Mouse (Mus musculus) common myeloid progenitor, adult 5-6 weeks (primary cell): ENCODE data around the gene Hif3a. TPM values are rescaled to one million over a fixed set of nuclear protein-coding genes. Genes with fewer than 3 reads are reported as not detected.

ENCODE experiments used
- ATAC-seq: replicated peaks from 2 replicates; pipeline ENCODE4 v1.8.0; 2016; ENCODE audit warnings: low read depth, mild to moderate bottlenecking, moderate TSS enrichment, inconsistent platforms; ENCODE audit not compliant: poor library complexity, severe bottlenecking
- total RNA-seq: library from RNA; stranded (forward); fragments of 200-1000, 187-1606 nt; gene quantifications from 2 replicates; pipeline ENCODE4 v1.2.3, GENCODE M21; 2017

The Hif3a gene
- total RNA-seq, 1 experiment from 2014 or later: 2.2 TPM

GRCm38 (mm10) chr7:16999233-16999632 is 63.0 kb downstream of the Hif3a start:
- 0 out of 2 replicates have a peak, but pooled peaks have one; percentile 2 for ATAC-seq

GRCm38 (mm10) chr7:16995345-16995744 is 66.9 kb downstream of the Hif3a start:
- no peak for ATAC-seq

GRCm38 (mm10) chr7:16994400-16994799 is 67.8 kb downstream of the Hif3a start:
- ATAC-seq: peak; percentile 10; the same call in 1 of the 2 replicates

GRCm38 (mm10) chr7:16993651-16994399 is 68.4 kb downstream of the Hif3a start:
- ATAC-seq: peak; percentile 89

GRCm38 (mm10) chr7:16992451-16992807 is 69.8 kb downstream of the Hif3a start, which contains the start of gene Ccdc8:
TSS of gene Ccdc8 (plus strand) at chr7:16992708.
- ATAC-seq: no peak

GRCm38 (mm10) chr7:16991681-16992450 is 70.4 kb downstream of the Hif3a start:
- peak; percentile 6; the same call in 1 of the 2 replicates for ATAC-seq

GRCm38 (mm10) chr7:16990006-16990744 is 72.1 kb downstream of the Hif3a start:
- peak; percentile 33 for ATAC-seq

GRCm38 (mm10) chr7:16988405-16988804 is 73.8 kb downstream of the Hif3a start:
- no peak for ATAC-seq

- ATAC-seq: no peak
These were observed 74.6 kb downstream of the Hif3a start for GRCm38 (mm10) chr7:16987541-16988149.

- peak; percentile 68 for ATAC-seq
These were observed 79.2 kb downstream of the Hif3a start, which contains the start of gene Gm42372 for GRCm38 (mm10) chr7:16982859-16983568. TSS of gene Gm42372 (plus strand) at chr7:16983086.

Other genes starting within 250 kb of the Hif3a start
- gene Strn4, start 246.5 kb downstream of the Hif3a start, total RNA-seq: 50.2 and 51.1 TPM in 2 replicates
- 9.1 and 11.4 TPM in 2 replicates for gene Fkrp, start 245.7 kb downstream of the Hif3a start, total RNA-seq
- 7.0 and 12.9 TPM in 2 replicates for gene Prkd2, start 219.5 kb downstream of the Hif3a start, total RNA-seq
- gene Dact3, start 187.1 kb downstream of the Hif3a start, total RNA-seq: 0.14 and 1.1 TPM in 2 replicates
- gene Gng8, start 170.6 kb downstream of the Hif3a start, total RNA-seq: 3.1 TPM in 1 of 2 replicates, not detected in the other
- gene Ptgir, start 155.9 kb downstream of the Hif3a start, total RNA-seq: 0.10 and 0.73 TPM in 2 replicates
- gene Calm3, start 138.3 kb downstream of the Hif3a start, total RNA-seq: 512 and 545 TPM in 2 replicates
- not detected in 2 replicates for gene Pnmal2, start 117.7 kb downstream of the Hif3a start, total RNA-seq
- 0.09 TPM in 1 of 2 replicates, not detected in the other for gene Pnmal1, start 102.7 kb downstream of the Hif3a start, total RNA-seq
- gene Gm42372, start 79.3 kb downstream of the Hif3a start, total RNA-seq: 0.37 TPM in 1 of 2 replicates, not detected in the other
- gene Ccdc8, start 69.7 kb downstream of the Hif3a start, total RNA-seq: 6.5 and 8.2 TPM in 2 replicates
- gene Ppp5c, start 34.5 kb downstream of the Hif3a start, total RNA-seq: 75.0 and 99.0 TPM in 2 replicates
- gene Psg16, start 11.6 kb upstream of the Hif3a start, total RNA-seq: 1.0 TPM in 1 of 2 replicates, not detected in the other
- gene Ceacam3, start 87.9 kb upstream of the Hif3a start, total RNA-seq: not detected in 2 replicates
- not detected in 2 replicates for gene Psg29, start 141.1 kb upstream of the Hif3a start, total RNA-seq